Mouse (Mus musculus) erythroblast, adult 5-6 weeks (primary cell): ENCODE data around the gene Tmc4. TPM values are rescaled to one million over a fixed set of nuclear protein-coding genes. Genes with fewer than 3 reads are reported as not detected.

ENCODE experiments used
- ATAC-seq: replicated peaks from 2 replicates; pipeline ENCODE4 v1.8.0; 2016; ENCODE audit warnings: moderate number of reproducible peaks, mild to moderate bottlenecking, moderate TSS enrichment, inconsistent platforms; ENCODE audit not compliant: poor library complexity, low FRiP score, severe bottlenecking
- total RNA-seq, 2 experiments: library from RNA; stranded (forward) in 1 of 2; stranded (reverse) in 1 of 2; fragments of 150-400 nt in 1 of 2; fragments of 200-764, 138-1000 nt in 1 of 2; gene quantifications; 2 replicates each; pipeline versions ENCODE4 v1.2.3 to v1.2.4; 2015 to 2017; ENCODE audit warnings: low replicate concordance in 2 of 2

Tmc4 gene
- total RNA-seq, 2 experiments from 2014 or later, result 2.1 TPM; not detected in 1

GRCm38 (mm10) chr7:3644672-3645487 lies 32.5 kb downstream of the Tmc4 start, which contains the start of gene Cnot3:
TSS of gene Cnot3 (plus strand) at chr7:3645268.
- ATAC-seq, result peak; percentile 92

DNA sequence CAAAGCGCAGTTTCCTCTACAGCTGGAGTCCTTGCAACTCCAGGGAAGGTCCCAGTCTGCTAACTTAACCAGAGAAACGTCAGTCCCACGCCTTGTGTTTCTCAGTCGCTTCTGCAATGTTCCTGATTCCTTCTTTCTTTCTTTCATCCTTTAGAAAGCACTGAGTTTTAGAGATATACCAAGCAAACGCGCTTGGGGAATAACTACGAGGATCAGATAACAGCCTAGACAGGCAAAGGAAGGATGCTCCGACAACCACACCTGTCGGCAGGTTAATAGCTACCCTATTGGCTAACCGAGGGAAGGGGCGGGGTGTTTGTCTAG lies 33.0 kb downstream of the Tmc4 start:
- peak; percentile 2; the same call in 1 of the 2 replicates for ATAC-seq

DNA sequence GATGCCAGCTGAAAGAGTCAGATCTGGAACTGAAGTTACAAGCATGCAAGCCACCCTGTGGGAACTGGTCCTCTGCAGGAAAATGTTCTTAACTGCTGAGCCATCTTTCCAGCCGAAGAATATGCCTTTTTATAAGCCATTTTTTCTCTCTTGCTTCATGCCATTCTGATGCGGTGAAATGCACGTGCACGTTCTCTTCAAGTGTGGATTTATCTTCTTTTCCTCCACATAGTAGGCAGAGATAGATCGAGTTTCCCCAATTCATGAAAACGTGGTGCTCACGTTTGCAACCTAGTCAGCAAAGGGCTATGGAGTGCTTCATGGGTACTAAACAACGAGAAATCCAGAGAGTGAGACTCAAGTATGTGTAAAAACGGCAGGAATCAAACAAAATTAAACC lies 33.5 kb downstream of the Tmc4 start:
- ATAC-seq, result no peak

GRCm38 (mm10) chr7:3643412-3643811 lies 33.9 kb downstream of the Tmc4 start:
- ATAC-seq, result no peak

- no peak for ATAC-seq
Observed at GRCm38 (mm10) chr7:3630478-3630815, 46.9 kb downstream of the Tmc4 start.

GRCm38 (mm10) chr7:3629543-3630477 lies 47.5 kb downstream of the Tmc4 start, which contains the start of the genes Tfpt and Prpf31:
TSS of gene Tfpt (minus strand) at chr7:3629929.
TSS of gene Prpf31 (plus strand) at chr7:3629985.
- peak; percentile 92 for ATAC-seq

DNA sequence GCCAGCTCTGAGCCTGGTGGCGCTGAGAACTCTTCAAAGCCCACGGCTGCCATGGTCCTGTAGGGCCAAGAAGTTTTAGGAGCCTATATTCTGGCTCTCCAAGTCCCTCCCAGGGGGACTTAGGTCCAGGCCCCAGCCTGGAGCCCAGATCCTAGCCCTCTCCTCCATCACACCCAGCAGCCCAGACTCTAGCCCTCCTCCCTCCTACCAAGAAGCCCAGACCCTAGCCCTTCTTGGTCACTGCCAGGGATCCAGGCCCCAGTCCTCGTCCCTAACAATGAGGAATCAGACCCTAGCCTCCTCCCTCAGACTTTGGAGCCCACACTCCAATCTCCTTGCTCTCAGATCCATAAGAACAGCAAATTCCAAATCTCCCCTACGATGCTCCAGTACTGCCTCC lies 48.3 kb downstream of the Tmc4 start:
- ATAC-seq, result peak; percentile 20

- ATAC-seq, result peak; percentile 98
Observed at GRCm38 (mm10) chr7:3617242-3617995, 59.9 kb downstream of the Tmc4 start, which contains the start of gene Ndufa3. TSS of gene Ndufa3 (plus strand) at chr7:3617373.

- ATAC-seq, result no peak
Observed at GRCm38 (mm10) chr7:3616389-3617241, 60.7 kb downstream of the Tmc4 start.

- no peak for ATAC-seq
Observed at GRCm38 (mm10) chr7:3616057-3616388, 61.3 kb downstream of the Tmc4 start, which contains the start of gene Oscar. TSS of gene Oscar (minus strand) at chr7:3616157.

Other genes with a start within 250 kb of the Tmc4 start
- 0.63 TPM in 1 of 2 replicates, not detected in the other for gene Tarm1, start 174.9 kb downstream of the Tmc4 start, total RNA-seq (2015; ENCODE audit: low replicate concordance)
- 0.34 and 1.8 TPM in 2 replicates for gene Tarm1, start 174.9 kb downstream of the Tmc4 start, total RNA-seq (2017; ENCODE audit: low replicate concordance)
- not detected in 2 replicates for gene Oscar, start 61.4 kb downstream of the Tmc4 start, total RNA-seq (2015; ENCODE audit: low replicate concordance)
- not detected in 2 replicates for gene Oscar, start 61.4 kb downstream of the Tmc4 start, total RNA-seq (2017; ENCODE audit: low replicate concordance)
- 136 and 146 TPM in 2 replicates for gene Ndufa3, start 60.2 kb downstream of the Tmc4 start, total RNA-seq (2015; ENCODE audit: low replicate concordance)
- gene Ndufa3, start 60.2 kb downstream of the Tmc4 start, total RNA-seq (2017; ENCODE audit: low replicate concordance), result 46.0 and 54.0 TPM in 2 replicates
- gene Tfpt, start 47.6 kb downstream of the Tmc4 start, total RNA-seq (2015; ENCODE audit: low replicate concordance), result 4.2 and 4.6 TPM in 2 replicates
- 15.4 and 15.5 TPM in 2 replicates for gene Tfpt, start 47.6 kb downstream of the Tmc4 start, total RNA-seq (2017; ENCODE audit: low replicate concordance)
- 8.8 and 10.4 TPM in 2 replicates for gene Prpf31, start 47.6 kb downstream of the Tmc4 start, total RNA-seq (2015; ENCODE audit: low replicate concordance)
- gene Prpf31, start 47.6 kb downstream of the Tmc4 start, total RNA-seq (2017; ENCODE audit: low replicate concordance), result 9.5 and 16.4 TPM in 2 replicates
- 80.9 and 94.9 TPM in 2 replicates for gene Cnot3, start 32.3 kb downstream of the Tmc4 start, total RNA-seq (2015; ENCODE audit: low replicate concordance)
- 15.2 and 20.4 TPM in 2 replicates for gene Cnot3, start 32.3 kb downstream of the Tmc4 start, total RNA-seq (2017; ENCODE audit: low replicate concordance)
- gene Leng1, start 11.7 kb downstream of the Tmc4 start, total RNA-seq (2015; ENCODE audit: low replicate concordance), result 1.5 and 5.0 TPM in 2 replicates
- gene Leng1, start 11.7 kb downstream of the Tmc4 start, total RNA-seq (2017; ENCODE audit: low replicate concordance), result 1.7 and 2.6 TPM in 2 replicates
- 1.2 and 7.9 TPM in 2 replicates for gene Tsen34, start 15.3 kb upstream of the Tmc4 start, total RNA-seq (2015; ENCODE audit: low replicate concordance)
- gene Tsen34, start 15.3 kb upstream of the Tmc4 start, total RNA-seq (2017; ENCODE audit: low replicate concordance), result 1.3 and 3.2 TPM in 2 replicates
- 22.8 and 27.7 TPM in 2 replicates for gene Mboat7, start 16.0 kb upstream of the Tmc4 start, total RNA-seq (2015; ENCODE audit: low replicate concordance)
- 6.1 and 8.4 TPM in 2 replicates for gene Mboat7, start 16.0 kb upstream of the Tmc4 start, total RNA-seq (2017; ENCODE audit: low replicate concordance)
- 418 and 419 TPM in 2 replicates for gene Rps9, start 26.4 kb upstream of the Tmc4 start, total RNA-seq (2015; ENCODE audit: low replicate concordance)
- gene Rps9, start 26.4 kb upstream of the Tmc4 start, total RNA-seq (2017; ENCODE audit: low replicate concordance), result 230 and 442 TPM in 2 replicates
- 44.4 and 48.7 TPM in 2 replicates for gene Pirb, start 42.8 kb upstream of the Tmc4 start, total RNA-seq (2015; ENCODE audit: low replicate concordance)
- gene Pirb, start 42.8 kb upstream of the Tmc4 start, total RNA-seq (2017; ENCODE audit: low replicate concordance), result 10.7 and 16.3 TPM in 2 replicates
- gene Gm15448, start 148.1 kb upstream of the Tmc4 start, total RNA-seq (2015; ENCODE audit: low replicate concordance), result 2.1 TPM in 1 of 2 replicates, not detected in the other
- 1.6 and 3.8 TPM in 2 replicates for gene Gm15448, start 148.1 kb upstream of the Tmc4 start, total RNA-seq (2017; ENCODE audit: low replicate concordance)
- gene Pira2, start 167.5 kb upstream of the Tmc4 start, total RNA-seq (2015; ENCODE audit: low replicate concordance), result 11.3 and 12.5 TPM in 2 replicates
- 7.4 and 7.9 TPM in 2 replicates for gene Pira2, start 167.5 kb upstream of the Tmc4 start, total RNA-seq (2017; ENCODE audit: low replicate concordance)
- gene Gm14548, start 220.6 kb upstream of the Tmc4 start, total RNA-seq (2015; ENCODE audit: low replicate concordance), result 7.5 and 8.8 TPM in 2 replicates
- 7.4 and 8.4 TPM in 2 replicates for gene Gm14548, start 220.6 kb upstream of the Tmc4 start, total RNA-seq (2017; ENCODE audit: low replicate concordance)
- 13.6 and 20.8 TPM in 2 replicates for gene Lilra6, start 237.9 kb upstream of the Tmc4 start, total RNA-seq (2015; ENCODE audit: low replicate concordance)
- 3.1 and 3.9 TPM in 2 replicates for gene Lilra6, start 237.9 kb upstream of the Tmc4 start, total RNA-seq (2017; ENCODE audit: low replicate concordance)